Mouse (Mus musculus) liver (tissue): ENCODE data around the gene Olfr1484.
"Not testable (repeated sequence)": the region's sequence is repeated elsewhere in the genome, so short reads cannot be mapped to it uniquely, and the experiment has no call there.

ENCODE experiments used
- DNase-seq: peaks from one replicate; pipeline ENCODE4 v3.0.0-alpha.2; 2020; ENCODE audit warnings: mixed read lengths

Gene Olfr1484

GRCm38 (mm10) chr19:13583211-13583610 lies at the start of gene Olfr1484:
Gene Olfr1484, plus strand, starts transcription at chr19:13583511.
- no peak for DNase-seq

- DNase-seq, result not testable (repeated sequence)
Measured at GRCm38 (mm10) chr19:13617075-13617474, 33.8 kb downstream of the Olfr1484 start, which contains the start of gene Olfr1487. Gene Olfr1487, plus strand, starts transcription at chr19:13617375.

- DNase-seq, result no peak
Measured at GRCm38 (mm10) chr19:13631321-13631720, 48.0 kb downstream of the Olfr1484 start, which contains the start of gene Olfr1489. Gene Olfr1489, plus strand, starts transcription at chr19:13631621.
